Mouse (Mus musculus) heart, postnatal 4 days (tissue): ENCODE data around the gene Tmem221. TPM values are rescaled to one million over a fixed set of nuclear protein-coding genes. Genes with fewer than 3 reads are reported as not detected.

ENCODE experiments used
- DNase-seq: peaks from one replicate; pipeline ENCODE4 v3.0.0; 2021
- total RNA-seq, 2 experiments: library from RNA; stranded (reverse); gene quantifications; 2 replicates each; pipeline ENCODE4 v1.2.3; 2021

Gene Tmem221
- total RNA-seq, 2 experiments from 2014 or later = not detected

- DNase-seq = no peak
Measured at GRCm38 (mm10) chr8:71577856-71578387, 19.3 kb upstream of the Tmem221 start.

GRCm38 (mm10) chr8:71575020-71575419, 16.3 kb upstream of the Tmem221 start:
- DNase-seq = no peak

DNA sequence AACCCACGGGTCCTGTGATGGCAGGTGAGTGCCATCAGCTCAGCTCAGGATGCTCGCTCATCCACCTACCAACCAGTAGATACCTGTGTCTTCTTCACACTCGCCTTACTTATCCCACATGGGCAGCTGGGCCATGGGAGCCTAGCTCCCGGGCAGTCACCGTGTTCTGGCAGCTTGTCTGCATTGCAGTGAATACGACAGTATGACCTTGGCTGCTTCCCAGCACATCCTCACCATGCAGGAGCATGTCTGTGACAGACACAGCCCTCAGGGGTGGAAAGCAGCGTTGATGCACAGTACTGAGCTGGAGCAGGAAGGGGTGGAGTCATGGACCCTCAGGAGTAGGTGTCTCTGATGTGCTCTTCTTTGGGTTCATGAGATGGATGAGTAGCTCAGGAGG, 15.8 kb upstream of the Tmem221 start:
- DNase-seq = peak; percentile 37

GRCm38 (mm10) chr8:71572847-71573633, 14.4 kb upstream of the Tmem221 start:
- DNase-seq = peak; percentile 80

DNA sequence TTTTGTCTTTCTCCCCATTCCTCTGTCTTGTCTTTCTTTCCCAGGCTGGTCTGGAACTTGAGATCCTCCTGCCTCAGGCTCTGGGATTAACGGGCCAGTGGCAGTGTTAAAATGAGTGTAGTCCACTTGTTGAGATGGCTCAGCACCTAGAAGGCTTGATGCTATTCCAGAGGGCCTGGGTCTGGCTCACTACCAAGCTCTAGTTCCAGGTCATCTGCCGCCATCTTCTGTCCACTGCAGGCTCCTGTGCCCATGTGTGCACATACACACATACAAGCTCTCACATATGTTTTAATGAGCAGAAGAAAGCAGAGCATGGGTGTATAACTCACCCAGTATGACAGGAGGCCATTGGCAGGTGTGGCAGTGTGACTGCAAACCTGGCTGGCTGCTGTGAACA, 13.4 kb upstream of the Tmem221 start:
- peak; percentile 10 for DNase-seq

- DNase-seq = peak; percentile 83
Measured at GRCm38 (mm10) chr8:71570291-71570954, 11.8 kb upstream of the Tmem221 start.

DNA sequence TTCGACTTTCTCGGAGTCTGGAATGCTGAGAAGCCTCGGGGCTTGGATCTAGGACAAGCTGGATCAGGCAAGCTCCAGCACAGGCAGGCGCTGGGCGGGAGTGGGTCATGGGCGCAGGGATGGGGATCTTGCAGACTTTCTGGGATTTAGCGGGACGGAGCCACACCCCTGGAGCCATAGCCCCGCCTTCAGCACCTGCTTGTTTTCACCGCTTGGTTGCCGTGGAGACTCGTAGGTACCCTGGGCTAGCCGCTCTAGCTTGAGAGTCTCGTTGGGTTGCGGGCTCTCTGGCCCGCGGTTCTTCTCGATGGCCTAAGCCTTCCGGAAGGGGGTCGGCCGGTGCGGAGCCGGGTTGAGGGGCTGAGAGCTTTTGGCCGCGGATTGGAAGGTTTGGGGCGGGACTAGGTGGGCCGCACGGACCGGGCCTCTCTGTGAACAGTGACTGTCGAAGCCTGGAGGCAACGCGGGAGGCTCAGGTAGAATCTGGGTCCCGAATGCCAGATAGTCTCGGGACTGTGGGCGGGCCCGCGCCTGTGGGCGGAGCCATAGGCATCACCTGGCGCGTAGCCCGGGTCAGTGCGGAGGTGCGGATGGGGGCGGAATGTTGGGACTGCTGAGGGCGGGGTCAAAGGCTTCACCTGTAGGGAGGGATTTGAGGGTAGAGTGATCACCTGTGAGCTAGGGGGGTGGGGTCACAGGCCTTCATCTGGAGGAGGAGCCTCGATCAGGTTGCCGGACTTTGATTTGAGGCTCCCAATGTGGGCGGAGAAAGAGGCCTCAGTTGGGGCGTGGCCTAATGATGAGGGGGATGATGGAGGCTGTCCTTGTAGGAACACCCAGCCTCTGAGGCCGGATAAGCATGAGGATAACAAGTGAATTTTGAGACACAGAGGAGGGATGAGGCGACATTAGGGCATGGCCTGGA, 11.0 kb upstream of the Tmem221 start:
- DNase-seq = peak; percentile 80

- DNase-seq = peak; percentile 40
Measured at GRCm38 (mm10) chr8:71568941-71569340, 10.3 kb upstream of the Tmem221 start.

GRCm38 (mm10) chr8:71568387-71568937, 9.8 kb upstream of the Tmem221 start, which contains the start of gene Slc27a1:
TSS of gene Slc27a1 (plus strand) at chr8:71568882.
- DNase-seq = peak; percentile 91

DNA sequence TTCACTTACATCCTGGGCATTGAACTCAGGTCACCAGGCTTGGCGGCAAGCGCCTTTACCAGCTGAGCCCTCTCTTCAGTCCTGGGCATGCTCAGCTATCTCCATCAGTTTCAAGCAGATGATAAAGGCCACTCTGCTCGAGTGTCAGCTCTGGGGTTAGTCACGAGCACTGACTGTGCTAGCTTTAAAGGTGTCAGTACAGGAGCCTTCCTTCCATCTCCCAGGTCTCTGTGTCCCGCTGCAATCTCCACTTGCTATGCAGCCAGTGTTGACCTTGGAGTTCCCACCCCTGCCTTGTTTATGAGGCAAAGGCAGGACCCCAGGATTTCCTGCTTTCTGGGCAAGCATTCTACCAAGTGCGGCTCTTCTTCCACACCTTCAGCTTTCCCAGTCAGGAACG, 8.9 kb upstream of the Tmem221 start:
- no peak for DNase-seq

DNA sequence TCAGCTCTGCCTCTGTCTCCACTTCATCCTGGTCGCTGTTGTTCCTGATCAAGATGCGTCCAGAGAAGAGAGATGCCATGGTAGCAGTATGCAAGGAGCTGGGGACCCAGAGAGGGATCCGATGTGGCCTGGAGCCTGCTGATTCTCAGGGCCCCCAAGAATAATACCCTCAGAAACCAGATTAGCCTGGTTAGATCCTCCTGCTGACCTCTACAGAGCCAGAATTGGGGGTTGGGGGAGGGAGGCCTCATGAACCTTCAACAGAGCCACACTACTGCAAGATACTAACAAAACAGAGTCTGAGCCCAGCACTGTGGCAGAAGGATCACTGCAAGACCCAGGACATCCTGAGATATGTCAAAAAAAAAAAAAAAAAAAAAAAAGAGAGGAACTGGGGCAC, 7.8 kb upstream of the Tmem221 start, which contains the start of gene Nxnl1:
TSS of gene Nxnl1 (minus strand) at position 101 of the 400 bp plus-strand sequence.
- DNase-seq = no peak

- no peak for DNase-seq
Measured at GRCm38 (mm10) chr8:71563992-71564391, 5.3 kb upstream of the Tmem221 start.

GRCm38 (mm10) chr8:71562751-71563150, 4.1 kb upstream of the Tmem221 start:
- DNase-seq = peak; percentile 93

- peak; percentile 71 for DNase-seq
Measured at GRCm38 (mm10) chr8:71561401-71561800, 2.7 kb upstream of the Tmem221 start.

GRCm38 (mm10) chr8:71560765-71561164, 2.1 kb upstream of the Tmem221 start:
- DNase-seq = no peak

GRCm38 (mm10) chr8:71560071-71560470, 1.4 kb upstream of the Tmem221 start:
- no peak for DNase-seq

GRCm38 (mm10) chr8:71558958-71559690, 453 bp upstream of the Tmem221 start:
- peak; percentile 61 for DNase-seq

DNA sequence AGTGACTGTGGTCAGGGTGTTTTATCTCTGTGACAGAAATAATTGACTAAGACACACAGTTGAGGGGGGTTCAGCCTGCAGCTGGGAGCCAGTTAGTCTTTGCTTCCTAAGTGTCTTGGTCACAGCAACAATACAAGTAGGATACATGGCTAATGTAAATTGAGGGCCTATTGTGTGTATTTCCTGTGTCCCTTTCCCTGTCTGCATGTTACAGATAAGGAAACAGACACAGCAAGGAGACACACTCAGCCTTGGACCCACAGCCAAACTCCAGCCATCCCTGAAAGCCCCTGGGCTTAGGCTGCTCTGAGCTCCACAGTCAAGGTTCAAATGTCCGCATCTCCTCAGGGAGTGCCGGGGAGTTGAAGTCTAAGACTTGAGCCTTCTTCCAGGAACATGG, 4.0 kb downstream of the Tmem221 start:
- no peak for DNase-seq

DNA sequence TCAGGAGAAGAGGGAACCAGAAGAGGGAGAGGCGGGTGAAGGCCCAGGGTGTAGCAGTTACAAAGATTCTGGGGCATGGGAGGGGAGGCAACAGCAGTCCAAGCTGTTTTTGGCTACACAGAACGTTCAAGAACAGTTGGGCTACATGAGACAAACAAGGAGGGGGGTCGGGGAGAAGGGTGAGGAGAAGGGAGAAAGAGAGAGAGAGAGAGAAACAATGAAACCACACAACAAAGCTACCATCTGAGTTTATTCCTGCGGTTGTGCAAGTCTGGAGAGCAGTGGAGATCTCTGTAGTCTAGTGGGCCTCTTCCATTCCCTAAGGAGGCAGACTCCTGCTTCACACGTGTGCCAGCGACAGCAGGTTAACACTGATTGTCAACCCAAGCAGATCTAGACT, 4.7 kb downstream of the Tmem221 start:
- no peak for DNase-seq

- no peak for DNase-seq
Measured at GRCm38 (mm10) chr8:71552770-71553169, 5.9 kb downstream of the Tmem221 start.

DNA sequence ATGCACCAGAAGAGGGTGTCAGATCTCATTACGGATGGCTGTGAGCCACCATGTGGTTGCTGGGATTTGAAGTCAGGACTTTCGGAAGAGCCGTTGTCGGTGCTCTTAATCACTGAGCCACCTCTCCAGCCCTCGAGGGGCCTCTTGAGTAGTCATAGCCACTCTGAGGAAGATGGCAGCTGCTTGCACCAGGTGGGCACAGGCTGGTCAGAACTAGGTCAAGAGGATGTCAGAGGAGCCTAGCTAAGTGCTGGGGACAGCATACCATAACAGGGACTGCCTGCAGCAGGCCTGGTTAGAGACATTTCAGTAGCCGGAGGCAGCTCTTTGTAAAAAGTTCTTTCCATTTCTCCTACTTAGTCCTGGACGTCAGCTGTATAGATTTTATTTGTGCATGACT, 7.9 kb downstream of the Tmem221 start:
- no peak for DNase-seq
